Mouse (Mus musculus) MEL (cell line): ENCODE data around the gene Pid1. TPM values are rescaled to one million over a fixed set of nuclear protein-coding genes. Genes with fewer than 3 reads are reported as not detected.

Experiments used
- DNase-seq: peaks from one replicate; pipeline ENCODE4 v3.0.0; 2011; ENCODE audit warnings: low read depth, low spot score
- H3K27ac ChIP-seq: 2 replicates; pipeline ENCODE4 v1.5.1; 2012; ENCODE audit warnings: low read depth, mild to moderate bottlenecking, control low read depth, low read length, moderate library complexity; ENCODE audit not compliant: control insufficient read depth
- H3K27me3 ChIP-seq, 2 experiments: fragments of 150-350 bp in 1 of 2; sonication (generic) in 1 of 2; 2 replicates each; pipeline ENCODE4 v1.6.1; 2012; ENCODE audit warnings: low read length in 2 of 2, mild to moderate bottlenecking in 2 of 2, improper control_type of control experiment in 1 of 2, moderate library complexity in 1 of 2; ENCODE audit not compliant: insufficient read depth in 2 of 2, control insufficient read depth in 1 of 2
- H3K36me3 ChIP-seq, 2 experiments: 2 replicates each; pipeline ENCODE4 v1.6.1; 2012 to 2014; ENCODE audit warnings: low read length in 2 of 2, improper control_type of control experiment in 1 of 2, inconsistent platforms in 1 of 2, mild to moderate bottlenecking in 1 of 2; ENCODE audit not compliant: insufficient read depth in 2 of 2, control insufficient read depth in 1 of 2
- H3K4me1 ChIP-seq, 2 experiments: fragments of 150-350 bp in 1 of 2; sonication (generic) in 1 of 2; 2 replicates each; pipeline ENCODE4 v1.6.1; 2012; ENCODE audit warnings: low read length in 2 of 2, improper control_type of control experiment in 1 of 2, mild to moderate bottlenecking in 1 of 2; ENCODE audit not compliant: insufficient read depth in 2 of 2, control insufficient read depth in 1 of 2
- H3K4me3 ChIP-seq, 2 experiments: fragments of 150-350 bp in 1 of 2; sonication (generic) in 1 of 2; 2 replicates each; pipeline ENCODE4 v1.5.1; 2012; ENCODE audit warnings: low read depth in 2 of 2, low read length in 2 of 2, mild to moderate bottlenecking in 2 of 2, moderate library complexity in 2 of 2, control low read depth in 1 of 2, improper control_type of control experiment in 1 of 2; ENCODE audit not compliant: control insufficient read depth in 1 of 2, insufficient read depth in 1 of 2
- H3K79me2 ChIP-seq: 2 replicates; pipeline ENCODE4 v1.6.1; 2012; ENCODE audit warnings: mild to moderate bottlenecking, low read length, moderate library complexity; ENCODE audit not compliant: control insufficient read depth, poor library complexity, insufficient read depth
- H3K9ac ChIP-seq: 2 replicates; pipeline ENCODE4 v1.6.1; 2012; ENCODE audit warnings: low read depth, mild to moderate bottlenecking, control low read depth, low read length, moderate library complexity; ENCODE audit not compliant: control insufficient read depth, poor library complexity, severe bottlenecking
- H3K9me3 ChIP-seq: fragments of 150-350 bp; sonication (generic); replicated peaks from 2 replicates; pipeline ENCODE4 v1.6.1; 2012; ENCODE audit warnings: mild to moderate bottlenecking, low read length, improper control_type of control experiment, moderate library complexity; ENCODE audit not compliant: insufficient read depth
- CHD1 ChIP-seq: IDR thresholded peaks from 2 replicates; pipeline ENCODE4 v1.6.1; 2012; ENCODE audit warnings: low read depth, mild to moderate bottlenecking, inconsistent platforms, low read length, improper control_type of control experiment
- CHD2 ChIP-seq: IDR thresholded peaks from 2 replicates; pipeline ENCODE4 v1.6.1; 2011; ENCODE audit warnings: low read length, improper control_type of control experiment
- CTCF ChIP-seq, 3 experiments: IDR thresholded peaks in 2 of 3; conservative IDR thresholded peaks in 1 of 3; 2 replicates each; pipeline ENCODE4 v1.5.1; 2011 to 2012; ENCODE audit warnings: low read length in 3 of 3, low read depth in 2 of 3, mild to moderate bottlenecking in 2 of 3, improper control_type of control experiment in 1 of 3, inconsistent platforms in 1 of 3, mixed read lengths in 1 of 3, moderate library complexity in 1 of 3; ENCODE audit not compliant: control insufficient read depth in 1 of 3, insufficient read depth in 1 of 3, poor library complexity in 1 of 3, severe bottlenecking in 1 of 3
- E2F4 ChIP-seq: IDR thresholded peaks from 2 replicates; pipeline ENCODE4 v1.6.1; 2011; ENCODE audit warnings: low read depth, low read length, improper control_type of control experiment, borderline replicate concordance
- EP300 ChIP-seq, 2 experiments: IDR thresholded peaks; 2 replicates each; pipeline ENCODE4 v1.6.1; 2011; ENCODE audit warnings: improper control_type of control experiment in 2 of 2, low read length in 2 of 2, low read depth in 1 of 2, mild to moderate bottlenecking in 1 of 2
- GABPA ChIP-seq: IDR thresholded peaks from 2 replicates; pipeline ENCODE4 v1.6.1; 2012; ENCODE audit warnings: low read depth, mild to moderate bottlenecking, inconsistent platforms, low read length, improper control_type of control experiment, moderate library complexity
- HCFC1 ChIP-seq: IDR thresholded peaks from 2 replicates; pipeline ENCODE4 v1.6.1; 2012; ENCODE audit warnings: low read depth, mild to moderate bottlenecking, inconsistent platforms, low read length, improper control_type of control experiment, moderate library complexity
- KAT2A ChIP-seq: conservative IDR thresholded peaks from 2 replicates; pipeline ENCODE4 v1.6.1; 2012; ENCODE audit warnings: low read depth, low read length, improper control_type of control experiment, inconsistent platforms
- MXI1 ChIP-seq: IDR thresholded peaks from 2 replicates; pipeline ENCODE4 v1.6.1; 2011; ENCODE audit warnings: mild to moderate bottlenecking, low read depth, low read length, improper control_type of control experiment
- NRF1 ChIP-seq: IDR thresholded peaks from 2 replicates; pipeline ENCODE4 v1.6.1; 2014; ENCODE audit warnings: low read depth, mild to moderate bottlenecking, inconsistent platforms, low read length, improper control_type of control experiment, moderate library complexity; ENCODE audit not compliant: poor library complexity, insufficient read depth, severe bottlenecking
- RCOR1 ChIP-seq: IDR thresholded peaks from 2 replicates; pipeline ENCODE4 v1.6.1; 2012; ENCODE audit warnings: low read depth, mild to moderate bottlenecking, inconsistent platforms, low read length, improper control_type of control experiment
- UBTF ChIP-seq: IDR thresholded peaks from 2 replicates; pipeline ENCODE4 v1.6.1; 2012; ENCODE audit warnings: low read depth, mild to moderate bottlenecking, inconsistent platforms, low read length, improper control_type of control experiment, moderate library complexity, borderline replicate concordance; ENCODE audit not compliant: insufficient read depth
- ZMIZ1 ChIP-seq: IDR thresholded peaks from 2 replicates; pipeline ENCODE4 v1.6.1; 2012; ENCODE audit warnings: low read depth, mild to moderate bottlenecking, inconsistent platforms, low read length, improper control_type of control experiment, moderate library complexity
- polyA plus RNA-seq, 2 experiments: library from polyadenylated mRNA; stranded (reverse) in 1 of 2; unstranded in 1 of 2; fragments of >175 nt in 1 of 2; fragments of >200 nt in 1 of 2; gene quantifications; 2 replicates each; pipeline versions ENCODE4 v1.2.1 to v1.2.4; 2012; ENCODE audit warnings: low replicate concordance in 2 of 2, low read depth in 1 of 2; ENCODE audit not compliant: insufficient read length in 2 of 2, insufficient read depth in 1 of 2, missing spikeins in 1 of 2
- total RNA-seq: library from RNA; depleted of rRNA; stranded (reverse); fragments of 300-350 nt; gene quantifications from 2 replicates; pipeline ENCODE4 v1.2.3, GENCODE M21; 2012

Gene Pid1
- total and polyA plus RNA-seq, 3 experiments: not detected

DNA sequence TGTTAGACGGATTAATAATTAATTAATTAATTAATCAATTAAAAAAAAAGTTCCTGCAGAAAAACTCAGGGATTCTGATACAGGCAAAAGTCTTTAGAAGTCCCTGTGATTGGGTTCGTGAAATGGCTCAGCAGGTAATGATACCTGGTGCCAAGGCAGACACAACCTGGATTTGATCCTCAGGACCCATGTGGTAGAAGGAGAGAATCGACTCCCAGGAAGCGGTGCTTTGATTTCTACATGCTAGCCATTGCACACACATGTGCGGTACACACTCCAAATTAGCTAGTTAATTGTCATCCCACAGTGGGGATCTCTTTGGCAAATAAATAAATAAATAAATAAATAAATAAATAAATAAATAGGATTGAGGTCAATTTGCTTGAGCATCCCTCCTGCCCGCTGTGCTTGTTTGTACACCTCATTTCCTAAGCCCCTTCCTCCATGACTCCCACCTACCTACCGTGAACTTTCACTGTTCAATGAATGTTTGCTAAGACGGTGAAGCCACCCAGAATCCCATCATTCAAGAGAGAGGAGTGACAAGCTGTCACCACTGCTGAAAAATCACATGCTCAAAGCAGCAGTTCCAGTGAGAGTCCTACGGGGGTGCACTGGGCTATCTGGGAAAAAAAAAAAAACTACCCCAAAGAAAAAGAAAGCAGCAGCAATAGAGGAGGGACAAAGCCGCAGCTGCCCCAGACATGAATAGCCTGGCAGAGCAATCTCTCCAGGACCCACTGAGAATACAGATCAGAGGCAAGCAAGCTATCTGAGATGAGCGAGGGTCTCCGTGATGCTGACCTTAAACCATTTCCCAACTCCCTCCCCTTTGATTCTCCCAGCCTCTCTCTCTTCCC lies 209.0 kb downstream of the Pid1 start:
- Histone ChIP-seq H3K36me3 (no peaks in the 10 kb centered on the region), H3K79me2 (no peaks in the 10 kb centered on the region), H3K9me3 (no peaks in the 10 kb centered on the region), H3K4me3 (no peak overlapping the region), H3K9ac (no peak overlapping the region), H3K27me3 (no peaks in the 10 kb centered on the region), H3K27ac (no peak overlapping the region), H3K4me1 (no peaks in the 10 kb centered on the region)
- no peak for DNase-seq
- TF ChIP-seq ZMIZ1: no peak
- no peak for TF ChIP-seq NRF1
- TF ChIP-seq E2F4: no peak
- no peak for TF ChIP-seq KAT2A
- no peak for TF ChIP-seq RCOR1

DNA sequence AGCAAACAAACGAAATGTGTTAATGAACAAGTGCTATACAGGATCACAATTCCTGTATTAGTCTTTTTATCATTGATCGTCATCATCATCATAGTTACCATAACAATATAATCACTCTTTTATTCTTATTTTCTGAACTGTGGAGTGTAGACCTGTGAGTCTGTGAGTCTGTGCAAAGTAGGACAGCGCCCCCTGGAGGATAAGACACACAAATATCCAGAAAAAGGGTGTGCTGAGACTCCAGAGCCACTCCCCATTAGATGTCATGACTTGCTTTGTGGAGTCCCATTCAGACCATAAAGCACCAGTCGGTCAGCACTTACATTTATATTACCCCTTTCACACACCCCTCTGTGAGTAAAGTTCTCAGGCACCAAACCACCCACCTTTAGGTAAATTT lies 210.0 kb downstream of the Pid1 start:
- Histone ChIP-seq H3K27me3 (no peaks in the 10 kb centered on the region), H3K27ac (no peak overlapping the region), H3K9ac (no peak overlapping the region), H3K79me2 (no peaks in the 10 kb centered on the region), H3K4me3 (no peak overlapping the region), H3K9me3 (no peaks in the 10 kb centered on the region), H3K36me3 (no peaks in the 10 kb centered on the region), H3K4me1 (no peaks in the 10 kb centered on the region)
- no peak for DNase-seq
- no peak for TF ChIP-seq UBTF
- peak in 1 of 3 experiments; percentile 9; a peak in 1 of 6 replicates for TF ChIP-seq CTCF (IDR thresholded peaks at IDR 0.05 in 2 of 3, conservative IDR thresholded peaks at IDR 0.05 in 1 of 3; ENCODE audit: control insufficient read depth in 1 of 3, insufficient read depth in 1 of 3, low read depth in 2 of 3, low read length in 3 of 3, poor library complexity in 1 of 3, severe bottlenecking in 1 of 3)

DNA sequence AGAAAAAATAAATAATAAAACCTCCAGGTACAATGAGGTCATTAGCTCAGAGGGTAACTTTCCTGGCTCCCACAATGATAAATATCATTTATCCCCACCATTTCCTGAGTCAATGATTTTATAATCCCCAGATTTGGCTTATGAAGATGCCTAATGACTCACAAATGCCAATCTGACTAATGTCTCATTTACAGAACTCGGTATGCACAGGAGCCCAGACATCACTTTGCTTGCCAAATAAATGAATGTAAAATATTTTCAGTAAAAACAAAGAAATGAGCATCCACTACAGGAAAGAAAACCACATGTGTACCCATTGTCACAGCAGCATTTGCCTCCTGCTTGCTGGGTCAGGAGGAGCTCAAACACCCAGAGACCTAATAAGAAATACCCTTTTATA lies 222.4 kb downstream of the Pid1 start:
- H3K36me3 ChIP-seq: no peaks in the 10 kb centered on the region
- H3K27ac ChIP-seq: no peak overlapping the region
- no peak overlapping the region for H3K4me3 ChIP-seq
- H3K4me1 ChIP-seq: no peaks in the 10 kb centered on the region
- H3K9me3 ChIP-seq: no peaks in the 10 kb centered on the region
- H3K9ac ChIP-seq: no peak overlapping the region
- no peak for DNase-seq
- no peaks in the 10 kb centered on the region for H3K79me2 ChIP-seq
- TF ChIP-seq HCFC1 (no peak), MXI1 (no peak), CTCF (IDR thresholded peaks at IDR 0.05 in 2 of 3, conservative IDR thresholded peaks at IDR 0.05 in 1 of 3; ENCODE audit: control insufficient read depth in 1 of 3, insufficient read depth in 1 of 3, low read depth in 2 of 3, low read length in 3 of 3, poor library complexity in 1 of 3, severe bottlenecking in 1 of 3) (no peak), GABPA (no peak), CHD1 (no peak), EP300 (IDR thresholded peaks at IDR 0.05; ENCODE audit: low read depth in 1 of 2, low read length in 2 of 2) (no peak), CHD2 (no peak), ZMIZ1 (no peak)
- no peaks in the 10 kb centered on the region for H3K27me3 ChIP-seq
